Mouse (Mus musculus): ENCODE measurements at regions not wholly inside any gene's neighbourhood (a gene's known extent, or its start where the extent isn't known, plus 50 kb on each side); places are given as distances from the start of the nearest gene placed in this dataset.

DNA sequence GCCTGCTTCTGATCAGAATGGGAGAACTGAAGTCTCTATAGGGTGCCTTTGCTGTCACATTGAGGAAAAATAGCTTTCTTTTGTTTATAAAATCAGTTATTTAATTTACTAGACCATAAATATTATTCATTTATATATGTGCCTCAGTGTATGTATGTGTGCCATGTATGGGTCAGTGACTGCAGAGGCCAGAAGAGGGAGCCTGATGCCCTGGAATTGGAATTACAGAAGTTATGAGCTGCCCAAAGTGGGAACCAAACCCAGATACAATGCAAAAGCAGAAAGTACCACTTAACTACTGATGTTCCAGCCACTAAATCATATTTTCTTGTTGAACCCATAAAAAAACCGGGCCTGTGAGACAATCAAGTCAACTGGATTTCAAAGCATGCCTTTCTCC is 91.8 kb upstream of the Nampt start:
- DNase-seq (ENCODE audit: low spot score) = no peak

DNA sequence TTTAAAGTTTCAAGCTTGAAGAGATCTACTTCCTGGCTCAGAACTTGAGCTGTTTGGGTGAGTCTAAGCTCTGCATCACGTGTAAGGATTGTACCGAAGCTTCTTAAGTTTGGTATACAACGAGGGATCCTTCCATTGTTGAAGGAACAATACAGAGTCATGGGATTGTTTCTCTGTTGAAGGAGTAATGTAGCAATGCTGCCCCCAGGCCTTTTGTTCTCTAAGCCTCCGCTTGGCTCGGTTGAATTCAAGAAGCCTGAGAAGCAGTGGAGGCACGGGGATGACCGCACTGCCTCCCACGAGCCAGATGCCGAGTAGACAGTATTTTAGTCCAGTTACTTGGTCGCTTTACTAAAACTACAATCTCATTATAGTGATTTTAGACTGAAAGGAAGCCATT is 90.9 kb upstream of the Nampt start:
- DNase-seq (ENCODE audit: low spot score) = no peak

DNA sequence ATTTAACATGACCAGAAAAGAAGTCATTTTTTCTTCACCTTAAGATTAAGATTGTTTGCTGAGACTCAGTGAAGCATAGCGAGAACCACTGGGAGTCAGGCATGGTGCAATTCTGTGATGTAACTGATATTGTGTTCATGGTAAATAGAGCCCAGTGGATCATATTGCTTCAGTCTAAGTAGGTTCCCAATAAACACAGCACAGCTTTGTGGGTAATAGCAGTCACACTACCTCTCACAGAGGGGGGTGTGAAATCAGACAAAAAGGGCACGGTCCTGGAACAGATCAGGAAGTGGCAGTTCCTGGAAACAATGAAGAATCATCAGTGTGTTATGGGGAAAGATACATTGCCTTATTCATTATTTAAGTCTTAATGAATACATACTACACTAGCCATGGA is 84.1 kb upstream of the Nampt start:
- DNase-seq (ENCODE audit: low spot score) = no peak

DNA sequence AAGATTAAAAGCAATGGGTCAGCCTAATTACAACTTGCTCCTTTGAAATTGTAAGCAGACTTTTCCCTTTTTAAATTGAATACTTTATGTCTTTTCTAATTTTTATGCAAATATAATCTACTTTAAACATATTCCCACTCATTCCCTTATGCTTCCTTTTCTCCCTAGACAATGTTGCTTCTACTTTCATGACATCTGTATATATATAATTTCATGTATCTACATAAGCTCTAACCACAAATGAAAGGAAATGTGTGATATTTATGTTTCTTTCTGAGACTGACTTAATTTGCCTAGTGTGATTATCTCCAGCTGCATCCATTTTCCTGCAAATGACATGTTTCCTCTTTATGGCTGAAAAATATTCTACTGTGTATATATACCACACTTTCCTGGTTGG is 77.9 kb upstream of the Nampt start:
- DNase-seq (ENCODE audit: low spot score) = no peak

DNA sequence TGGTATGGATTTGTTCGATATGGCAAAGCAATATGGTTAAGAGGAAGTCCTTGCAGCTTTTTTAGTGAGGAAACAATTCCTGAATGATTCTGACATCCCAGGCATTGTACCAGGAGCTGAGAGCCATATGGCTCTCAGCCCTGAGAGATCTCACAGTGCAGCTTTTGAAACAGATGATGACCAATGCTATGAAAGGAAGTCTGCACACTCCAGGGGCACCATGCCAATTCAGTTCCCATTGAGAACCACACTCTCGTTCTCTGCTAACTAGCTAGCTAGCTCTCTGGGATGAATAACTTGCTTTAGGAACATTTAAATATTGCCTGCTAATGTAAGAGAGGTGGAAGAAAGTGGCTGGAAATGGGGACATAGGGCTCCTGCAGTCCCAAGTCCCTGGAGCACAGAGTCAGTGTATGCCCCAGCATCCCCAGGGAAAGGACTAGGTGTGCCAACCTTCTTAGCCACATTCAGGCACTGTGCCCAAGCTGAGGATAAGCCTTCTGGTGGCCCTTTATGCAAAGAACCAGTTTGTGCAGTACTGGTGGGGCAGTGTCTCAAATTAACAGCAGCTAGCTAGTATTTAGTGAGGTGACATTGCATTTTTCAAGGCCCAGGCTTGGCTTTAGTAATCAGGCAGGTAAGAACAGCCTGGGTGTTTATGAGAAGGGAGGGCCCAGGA is 61.8 kb upstream of the Nampt start:
- no peak for DNase-seq (ENCODE audit: low spot score)

DNA sequence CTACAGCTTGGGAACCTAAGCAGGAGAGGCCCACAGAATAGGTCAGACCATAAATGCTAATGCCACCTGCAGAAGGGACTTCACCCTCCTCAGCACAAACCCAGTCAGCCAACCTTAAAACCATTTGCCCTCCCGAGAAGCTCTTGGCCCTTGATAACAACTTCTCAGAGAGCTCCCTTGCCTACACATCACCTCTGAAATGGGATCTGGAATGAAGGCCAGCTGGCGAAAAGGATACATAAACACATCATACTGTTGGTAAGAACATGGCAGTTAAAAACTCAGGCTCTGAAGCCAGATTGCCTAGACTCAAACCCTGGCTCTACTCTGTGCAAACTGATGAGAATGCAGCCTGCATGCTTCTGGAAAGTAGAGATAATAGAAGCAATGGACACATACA is 61.2 kb upstream of the Nampt start:
- DNase-seq (ENCODE audit: low spot score) = no peak

DNA sequence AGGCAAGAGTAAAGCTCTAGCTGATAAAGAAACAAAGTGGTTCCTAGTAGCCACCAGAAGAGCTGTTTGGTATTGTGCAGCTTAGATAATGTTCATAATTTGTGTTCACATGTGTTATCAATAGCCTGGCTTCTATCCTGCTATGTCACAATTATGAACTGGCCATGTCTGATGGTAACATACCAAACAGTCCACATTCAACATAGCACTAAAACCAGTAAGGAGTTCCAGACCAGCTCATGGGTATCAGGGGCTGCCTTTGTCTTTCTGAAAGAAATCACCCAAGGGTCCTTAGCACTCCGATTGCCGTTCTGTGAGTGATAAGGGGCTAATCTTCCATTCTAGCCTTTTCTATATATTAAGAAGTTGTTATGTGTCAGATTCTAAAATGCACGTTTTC is 58.7 kb upstream of the Nampt start:
- no peak for DNase-seq (ENCODE audit: low spot score)

DNA sequence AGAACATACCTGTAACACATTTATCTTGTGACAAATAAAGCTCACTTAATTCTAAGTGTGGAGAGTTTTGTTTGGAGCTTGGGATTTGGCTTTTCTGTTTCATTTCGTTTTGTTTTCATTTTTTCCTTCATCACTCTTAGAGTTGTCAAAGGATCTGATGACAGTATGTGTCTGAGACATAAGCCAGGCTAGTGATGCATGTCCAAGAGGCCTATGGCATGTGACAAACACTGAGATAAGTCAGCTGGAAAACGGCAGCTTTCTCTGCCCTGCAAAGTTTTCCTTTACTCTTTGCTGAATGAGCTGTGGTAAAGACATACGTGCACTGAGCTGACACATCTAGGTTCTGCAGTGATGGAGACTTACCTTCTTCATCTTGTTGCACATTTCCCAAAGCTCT is 58.3 kb upstream of the Nampt start:
- DNase-seq (ENCODE audit: low spot score) = no peak

DNA sequence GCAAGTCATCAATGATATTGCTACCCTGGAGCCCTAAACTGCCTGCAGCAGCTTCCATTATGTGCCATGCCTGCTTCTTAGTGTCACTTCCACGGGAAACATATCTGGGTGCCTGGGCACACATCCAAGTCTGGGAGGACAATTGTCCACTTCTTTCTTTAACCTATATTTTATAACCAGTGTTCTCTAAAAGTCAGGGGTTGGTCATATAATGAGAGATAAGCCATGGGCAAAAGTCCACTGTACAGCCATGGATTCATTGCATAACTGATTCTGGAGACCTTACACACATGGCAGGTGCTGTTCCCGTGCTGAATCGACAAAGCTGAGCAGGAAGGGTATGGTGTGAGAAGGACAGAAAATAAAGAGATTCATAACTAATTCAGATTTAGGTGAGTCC is 55.1 kb upstream of the Nampt start:
- DNase-seq (ENCODE audit: low spot score) = no peak

DNA sequence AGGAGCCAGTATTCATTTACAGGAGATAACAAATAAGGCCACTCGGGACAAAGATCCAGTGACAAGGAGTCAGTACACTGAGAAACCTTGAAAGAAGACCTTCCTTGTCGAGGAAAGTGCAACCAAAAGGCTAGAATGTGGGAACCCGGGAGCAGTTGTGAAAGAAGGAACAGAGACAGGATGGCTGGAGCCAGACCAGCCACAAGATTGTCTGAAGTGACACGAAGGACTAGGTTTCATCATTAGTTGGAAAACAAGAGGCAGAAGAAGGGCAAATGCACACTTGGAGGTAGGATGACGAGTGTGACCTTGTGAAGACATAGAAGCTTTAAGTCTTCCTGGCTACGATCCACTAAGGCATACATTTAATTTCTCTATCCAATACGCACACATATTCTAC is 54.6 kb upstream of the Nampt start:
- DNase-seq (ENCODE audit: low spot score) = no peak

DNA sequence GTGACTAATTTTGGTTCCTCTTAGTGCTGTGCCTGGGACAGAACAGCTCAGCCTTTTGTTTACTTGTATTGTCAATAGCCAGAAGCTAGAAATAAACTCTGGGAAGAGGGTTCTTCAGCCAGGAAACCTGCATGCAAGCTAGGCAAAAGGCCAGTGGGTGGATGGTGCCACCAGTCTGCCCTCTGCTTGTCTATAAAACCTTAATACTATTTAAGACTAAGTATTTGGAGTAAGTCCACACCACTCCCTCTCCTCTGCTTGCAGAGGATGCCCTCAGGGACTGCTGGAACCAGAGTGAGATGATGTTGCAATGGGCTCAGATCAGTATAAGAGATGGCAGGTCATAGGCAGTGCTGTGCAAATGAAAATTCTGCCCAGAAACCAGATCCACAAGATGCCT is 53.5 kb upstream of the Nampt start:
- DNase-seq (ENCODE audit: low spot score) = no peak

DNA sequence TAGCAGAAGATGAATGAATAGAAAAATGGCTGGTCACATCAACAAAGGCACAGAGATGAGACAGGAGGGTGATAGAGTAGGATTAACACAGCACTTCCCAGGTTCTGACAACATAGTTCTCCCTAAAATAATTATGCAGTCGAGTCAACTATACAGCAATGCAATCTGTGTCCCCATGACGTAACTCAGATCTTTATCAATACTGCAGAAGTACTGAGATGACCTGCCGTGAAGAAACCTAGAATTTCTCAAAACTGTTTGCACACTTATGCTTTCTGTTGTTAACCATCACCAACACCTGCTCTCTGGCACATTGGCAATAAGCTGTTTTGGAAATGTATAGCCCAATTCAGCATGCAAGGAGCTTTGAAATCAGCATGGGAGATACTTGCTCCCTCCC is 52.8 kb upstream of the Nampt start:
- DNase-seq (ENCODE audit: low spot score) = no peak

DNA sequence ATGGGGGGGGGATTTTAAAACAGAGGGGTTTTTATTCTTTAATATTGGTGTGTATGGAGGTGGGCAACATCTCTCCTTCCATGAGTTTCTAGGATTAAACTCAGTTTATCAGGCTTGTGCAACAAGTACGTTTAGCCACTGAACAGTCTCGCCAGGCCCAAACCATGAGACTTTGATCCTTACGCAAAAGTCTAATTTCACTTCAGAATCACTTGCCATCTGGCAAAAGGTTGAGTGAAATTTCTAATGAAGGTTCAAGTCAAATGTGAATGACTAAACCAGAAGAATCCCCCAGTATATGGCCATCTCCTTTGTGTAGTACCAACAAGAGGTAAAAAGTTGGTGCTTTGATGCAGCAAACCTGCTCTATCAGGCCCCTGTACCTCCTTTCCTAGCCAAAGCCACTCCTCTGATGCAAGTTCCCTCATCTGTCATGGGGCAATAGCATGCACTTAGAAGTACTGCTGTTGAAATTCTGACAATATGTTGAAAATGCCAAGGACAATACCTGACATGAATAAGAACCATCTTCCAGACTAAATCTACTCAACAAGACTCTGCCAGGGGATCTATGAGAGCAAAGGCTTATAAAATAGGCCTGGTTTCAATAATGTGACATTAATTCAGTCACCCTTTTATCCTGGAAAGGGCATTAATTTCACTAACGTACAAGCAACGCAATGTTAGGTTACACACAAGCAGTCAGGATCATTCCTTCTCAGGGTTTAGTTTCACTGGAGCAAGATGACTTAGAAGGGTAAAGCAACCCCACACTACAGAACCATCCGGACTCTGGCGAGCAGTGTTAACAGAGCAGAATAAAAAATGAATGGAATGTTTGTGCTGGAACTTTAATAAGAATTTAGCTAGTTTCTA is 51.9 kb upstream of the Nampt start:
- DNase-seq (ENCODE audit: low spot score) = no peak

DNA sequence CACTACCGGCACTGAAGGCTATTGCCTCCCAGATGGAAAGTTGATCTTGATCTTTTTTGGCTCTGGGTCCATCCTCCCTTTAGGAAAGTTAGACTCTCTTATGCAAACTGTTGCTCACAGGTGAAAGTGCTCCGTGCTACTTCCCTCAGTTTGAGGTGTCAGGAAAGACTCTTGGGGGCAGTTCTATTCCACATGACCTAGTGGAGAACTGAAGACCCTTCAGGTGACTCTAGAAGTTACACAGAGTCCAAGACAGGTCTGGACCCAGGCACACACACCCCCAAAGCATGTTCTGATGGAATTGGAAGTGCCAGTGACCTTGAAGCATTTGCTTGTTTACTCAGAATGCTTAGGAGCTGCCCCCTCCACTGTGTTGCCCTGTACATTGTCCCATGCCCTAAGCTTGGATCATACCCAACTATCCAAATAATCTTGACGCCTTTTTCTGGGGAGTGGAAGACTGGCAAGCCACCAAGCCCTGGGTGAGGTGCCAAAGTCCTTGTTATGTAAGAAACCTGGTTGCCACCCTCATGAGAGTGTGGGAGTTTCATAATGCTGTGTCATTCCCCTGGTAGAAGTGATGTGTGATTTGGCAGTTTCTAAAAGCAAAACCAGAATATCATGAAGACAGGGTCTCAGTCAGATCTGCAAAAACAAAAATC is 51.1 kb upstream of the Nampt start:
- DNase-seq (ENCODE audit: low spot score) = no peak

DNA sequence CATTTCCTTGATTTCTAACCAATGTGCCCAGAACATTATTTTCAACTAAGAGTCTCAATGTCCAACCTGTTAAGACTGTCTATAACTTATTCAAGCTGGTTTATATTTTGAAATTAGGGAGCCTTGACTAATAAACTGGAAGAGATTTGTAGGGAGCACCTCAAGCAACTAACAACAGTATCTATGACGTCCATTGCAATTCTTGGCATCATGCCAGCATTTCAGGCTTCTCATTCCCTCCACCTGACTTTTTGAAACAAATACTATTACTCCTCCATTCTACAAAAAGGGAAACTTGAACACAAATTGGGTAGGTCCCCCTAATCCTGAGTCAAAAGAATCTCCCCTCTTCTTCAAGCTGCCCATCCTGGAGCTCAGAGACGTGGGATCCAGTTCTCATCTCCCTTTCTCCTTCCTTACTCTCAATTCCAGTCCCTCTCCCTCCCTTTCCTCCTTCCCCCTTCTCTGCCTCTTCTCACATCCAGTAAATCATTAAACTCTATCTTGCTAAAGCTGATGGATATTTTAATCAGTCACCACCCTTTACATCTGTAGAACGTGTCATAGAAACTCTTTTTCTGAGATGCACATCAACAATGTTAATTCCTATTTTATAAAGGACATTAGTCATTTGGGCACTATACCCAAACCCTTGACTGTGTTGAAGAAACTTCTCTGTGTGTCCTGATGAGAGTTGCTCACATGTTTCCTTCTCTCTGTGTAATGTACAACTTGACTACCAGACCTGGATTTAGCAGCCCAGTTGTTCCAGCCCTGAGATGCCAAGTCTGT is 50.4 kb upstream of the Nampt start:
- no peak for DNase-seq (ENCODE audit: low spot score)
